ENCODE assay signal across 35 mouse cellular contexts in the genomic region with DNA sequence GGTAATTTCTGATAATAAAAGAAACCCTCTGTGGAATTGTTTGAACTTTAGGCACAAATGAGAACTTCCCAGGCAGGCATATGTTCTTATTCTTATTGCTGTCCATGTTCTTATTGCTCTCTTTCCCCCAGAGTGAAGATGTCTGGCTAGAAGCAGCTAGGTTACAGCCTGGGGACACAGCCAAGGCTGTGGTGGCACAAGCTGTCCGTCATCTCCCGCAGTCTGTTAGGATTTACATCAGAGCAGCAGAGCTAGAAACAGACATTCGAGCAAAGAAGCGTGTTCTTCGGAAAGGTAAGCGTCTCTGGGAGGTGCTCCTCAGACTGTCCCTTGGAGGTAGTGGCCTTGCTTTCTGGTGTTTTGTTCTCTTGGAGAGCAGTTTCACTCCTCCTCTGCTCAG. TPM values are rescaled to one million over a fixed set of nuclear protein-coding genes. Genes with fewer than 3 reads are reported as not detected.
A peak's percentile ranks its signal among the peaks of the same experiment; 100 is the strongest.
DNase-seq lines count a peak whose midpoint lies in the region; ATAC-seq lines count a peak whose summit lies in the region.
"Had no signal": no experiment of that assay in that cellular context is flagged by ENCODE, and none has a peak within 500 bp of the region (broad histone marks: within the 10 kb centered on the region; RNA-seq: fewer than 3 reads in every experiment).

No protein-coding gene starts in this region.

- H3K27ac ChIP-seq in forebrain, embryonic 10.5 days = no peak overlapping the region
- no peak overlapping the region for H3K27ac ChIP-seq in midbrain, embryonic 15.5 days
- H3K27ac ChIP-seq: hindbrain, embryonic 13.5 days; liver, embryonic 12.5 days; macrophage; midbrain, embryonic 13.5 days; neural tube, embryonic 15.5 days; stomach, postnatal 0 days had no signal

- intact Hi-C loops in heart, postnatal 10 days (cut with DNase I) = no loop called here

- WGBS in forebrain, embryonic 10.5 days = 98% methylated on average over 6 of the region's 6 CpGs
- 94% methylated on average over 6 of the region's 6 CpGs for WGBS in midbrain, embryonic 15.5 days

- no peak for ATAC-seq in midbrain, embryonic 15.5 days (replicated peaks)
- ATAC-seq: forebrain, embryonic 14.5 days; intestine, embryonic 16.5 days; liver, embryonic 12.5 days; liver, postnatal 0 days; lung, postnatal 0 days; midbrain, embryonic 13.5 days had no signal

- no peak overlapping the region for H3K9ac ChIP-seq in midbrain, embryonic 15.5 days
- H3K9ac ChIP-seq: hindbrain, embryonic 13.5 days; liver, embryonic 12.5 days; liver, postnatal 0 days; midbrain, embryonic 13.5 days; neural tube, embryonic 15.5 days had no signal

- H3K36me3 ChIP-seq in forebrain, embryonic 10.5 days (replicated peaks) = peaks cover 84% of the 10 kb centered on the region
- peaks cover 51% of the 10 kb centered on the region for H3K36me3 ChIP-seq in midbrain, embryonic 15.5 days (replicated peaks)

- no peak overlapping the region for H3K4me3 ChIP-seq in forebrain, embryonic 10.5 days
- H3K4me3 ChIP-seq in midbrain, embryonic 15.5 days = no peak overlapping the region
- H3K4me3 ChIP-seq: hindbrain, embryonic 13.5 days; liver, embryonic 12.5 days; midbrain, embryonic 13.5 days; neural tube, embryonic 15.5 days had no signal

- H3K9me3 ChIP-seq in forebrain, embryonic 10.5 days = no peaks in the 10 kb centered on the region
- no peaks in the 10 kb centered on the region for H3K9me3 ChIP-seq in midbrain, embryonic 15.5 days
- H3K9me3 ChIP-seq: G1E; hindbrain, embryonic 13.5 days; liver, embryonic 12.5 days; midbrain, embryonic 13.5 days; neural tube, embryonic 15.5 days had no signal

- H3K4me2 ChIP-seq in midbrain, embryonic 15.5 days = no peak overlapping the region
- H3K4me2 ChIP-seq: heart, embryonic 11.5 days; hindbrain, embryonic 13.5 days; liver, embryonic 12.5 days; midbrain, embryonic 13.5 days; neural tube, embryonic 15.5 days had no signal

- DNase-seq in heart, adult 11 months = peak; percentile 64
- DNase-seq in heart, postnatal 10 days = no peak
- peak; percentile 60 to 75 for DNase-seq in cerebellum, adult 18-20 months
- DNase-seq in cerebellum, postnatal 10 days = peak; percentile 18 to 29
- DNase-seq in layer of hippocampus, adult 9-11 months = peak; percentile 39
- DNase-seq in forebrain, embryonic 10.5 days (ENCODE audit: extremely low spot score, low spot score) = no peak
- no peak for DNase-seq in neural tube, embryonic 10.5 days (ENCODE audit: extremely low spot score, low spot score)
- DNase-seq: adrenal gland, adult 8-10 months; gastrocnemius, postnatal 14 days; heart, adult 18-20 months; heart, postnatal 4 days; kidney, adult 9 months; kidney, postnatal 14 days; left cerebral cortex, postnatal 4 days; liver, postnatal 0 days; retina, postnatal 1 day; thymus, adult 18-20 months; thymus, postnatal 36 days had no signal

- no peaks in the 10 kb centered on the region for H3K4me1 ChIP-seq in forebrain, embryonic 10.5 days
- H3K4me1 ChIP-seq in midbrain, embryonic 15.5 days = no peaks in the 10 kb centered on the region
- H3K4me1 ChIP-seq: hindbrain, embryonic 13.5 days; midbrain, embryonic 13.5 days; neural tube, embryonic 15.5 days had no signal

- no peaks in the 10 kb centered on the region for H3K27me3 ChIP-seq in forebrain, embryonic 10.5 days (ENCODE audit: poor library complexity, severe bottlenecking)
- H3K27me3 ChIP-seq in midbrain, embryonic 15.5 days (replicated peaks) = no peaks in the 10 kb centered on the region
- H3K27me3 ChIP-seq: hindbrain, embryonic 13.5 days; liver, embryonic 12.5 days; midbrain, embryonic 13.5 days; neural tube, embryonic 15.5 days had no signal

RNA-seq across cellular contexts. Expression of gene Gm29797, which starts 24.2 kb away (rescaled TPM):
- not detected for total RNA-seq in heart, postnatal 10 days (2021)
- polyA plus RNA-seq in forebrain, embryonic 10.5 days (2016; fragmentation: Nextera tagmentation; extraction: Ambion mirVana) = 0.21 and 0.26 TPM in 2 replicates
- not detected in 2 replicates for polyA plus RNA-seq in midbrain, embryonic 15.5 days (2015; fragmentation: Nextera tagmentation; extraction: Ambion mirVana)
- total RNA-seq: common myeloid progenitor, adult 5-6 weeks; G1E; gastrocnemius, postnatal 14 days; heart, adult 18-20 months; heart, postnatal 4 days; megakaryocyte-erythroid progenitor cell, adult 5-6 weeks; monocyte, adult 5-6 weeks had no signal
- polyA plus RNA-seq: forebrain, embryonic 14.5 days; heart, embryonic 11.5 days; heart, embryonic 16.5 days; hindbrain, embryonic 13.5 days; liver, embryonic 12.5 days; liver, postnatal 0 days; lung, postnatal 0 days; macrophage; midbrain, embryonic 13.5 days; spleen, adult 2 months; stomach, postnatal 0 days had no signal

RNA-seq across cellular contexts. Expression of gene Samd10, which starts 33.6 kb away (rescaled TPM):
- total RNA-seq in heart, postnatal 10 days (2021) = 1 to 10 TPM; 2.7 to 3.2 TPM
- 31.0 and 31.6 TPM in 2 replicates for polyA plus RNA-seq in forebrain, embryonic 10.5 days (2016; fragmentation: Nextera tagmentation; extraction: Ambion mirVana)
- polyA plus RNA-seq in midbrain, embryonic 15.5 days (2015; fragmentation: Nextera tagmentation; extraction: Ambion mirVana) = 232 and 239 TPM in 2 replicates

RNA-seq across cellular contexts. Expression of gene Sox18, which starts 38.8 kb away (rescaled TPM):
- total RNA-seq in heart, postnatal 10 days (2021) = 100 to 1,000 TPM in 1 of 2 experiments, 10 to 100 TPM in 1; 91.5 to 103 TPM
- polyA plus RNA-seq in forebrain, embryonic 10.5 days (2016; fragmentation: Nextera tagmentation; extraction: Ambion mirVana) = 19.7 and 21.2 TPM in 2 replicates
- 18.3 and 19.7 TPM in 2 replicates for polyA plus RNA-seq in midbrain, embryonic 15.5 days (2015; fragmentation: Nextera tagmentation; extraction: Ambion mirVana)
- total RNA-seq: common myeloid progenitor, adult 5-6 weeks; megakaryocyte-erythroid progenitor cell, adult 5-6 weeks; monocyte, adult 5-6 weeks had no signal
- polyA plus RNA-seq: G1E, macrophage had no signal

RNA-seq across cellular contexts. Expression of gene Zfp512b, which starts 40.0 kb away (rescaled TPM):
- 10 to 100 TPM; 31.2 to 39.5 TPM for total RNA-seq in heart, postnatal 10 days (2021)
- polyA plus RNA-seq in forebrain, embryonic 10.5 days (2016; fragmentation: Nextera tagmentation; extraction: Ambion mirVana) = 42.2 and 44.0 TPM in 2 replicates
- 97.1 and 111 TPM in 2 replicates for polyA plus RNA-seq in midbrain, embryonic 15.5 days (2015; fragmentation: Nextera tagmentation; extraction: Ambion mirVana)

RNA-seq across cellular contexts. Expression of gene Prpf6, which starts 41.0 kb away (rescaled TPM):
- total RNA-seq in heart, postnatal 10 days (2021) = 10 to 100 TPM; 37.0 to 41.1 TPM
- polyA plus RNA-seq in forebrain, embryonic 10.5 days (2016; fragmentation: Nextera tagmentation; extraction: Ambion mirVana) = 78.5 and 86.9 TPM in 2 replicates
- 68.4 and 69.0 TPM in 2 replicates for polyA plus RNA-seq in midbrain, embryonic 15.5 days (2015; fragmentation: Nextera tagmentation; extraction: Ambion mirVana)

Comparison
In these comparisons a context has a peak if more than half of its experiments do, and no peak if none do; other contexts are left out.
1. DNase-seq: peak in heart, adult 11 months (single experiment), cerebellum, adult 18-20 months (2 of 2), cerebellum, postnatal 10 days (2 of 2) and layer of hippocampus, adult 9-11 months (single experiment); none in heart, postnatal 10 days (0 of 2), forebrain, embryonic 10.5 days (single experiment) and neural tube, embryonic 10.5 days (single experiment).